Mouse (Mus musculus) intestine, embryonic 14.5 days (tissue): ENCODE data around the gene Cntn1. TPM values are rescaled to one million over a fixed set of nuclear protein-coding genes. Genes with fewer than 3 reads are reported as not detected.

Experiments
- ATAC-seq: fragments of 200-750 bp; cut with Nextera tagmentation; replicated peaks from 2 replicates; pipeline ENCODE4 v1.8.0; 2017; ENCODE audit warnings: low read depth, moderate number of reproducible peaks, moderate TSS enrichment, moderate library complexity; ENCODE audit not compliant: low FRiP score, low TSS enrichment
- DNase-seq: peaks from one replicate; pipeline ENCODE4 v3.0.0-alpha.2; 2018; ENCODE audit warnings: low spot score
- H3K27ac ChIP-seq: fragments of 300-500 bp; sonication (generic); 2 replicates; pipeline ENCODE4 v1.5.1; 2014; ENCODE audit warnings: low read depth, mild to moderate bottlenecking, control low read depth
- H3K27me3 ChIP-seq: fragments of 300-500 bp; sonication (generic); replicated peaks from 2 replicates; pipeline ENCODE4 v1.6.1; 2014; ENCODE audit warnings: low read length, control low read depth; ENCODE audit not compliant: control insufficient read depth, insufficient read depth
- H3K36me3 ChIP-seq: fragments of 300-500 bp; sonication (generic); 2 replicates; pipeline ENCODE4 v1.6.1; 2014; ENCODE audit warnings: low read length, control low read depth; ENCODE audit not compliant: control insufficient read depth, insufficient read depth
- H3K4me1 ChIP-seq: fragments of 300-500 bp; sonication (generic); replicated peaks from 2 replicates; pipeline ENCODE4 v1.6.1; 2014; ENCODE audit warnings: low read length, control low read depth, mixed read lengths; ENCODE audit not compliant: control insufficient read depth, insufficient read depth
- H3K4me2 ChIP-seq: fragments of 300-500 bp; sonication (generic); 2 replicates; pipeline ENCODE4 v1.6.1; 2014; ENCODE audit warnings: low read length
- H3K4me3 ChIP-seq: fragments of 300-500 bp; sonication (generic); 2 replicates; pipeline ENCODE4 v1.5.1; 2014; ENCODE audit warnings: low read depth, low read length, control low read depth, mixed read lengths
- H3K9ac ChIP-seq: fragments of 300-500 bp; sonication (generic); 2 replicates; pipeline ENCODE4 v1.6.1; 2014; ENCODE audit warnings: mild to moderate bottlenecking, low read length
- H3K9me3 ChIP-seq: fragments of 300-500 bp; sonication (generic); 2 replicates; pipeline ENCODE4 v1.6.1; 2016; ENCODE audit warnings: low read length, control low read depth; ENCODE audit not compliant: control insufficient read depth
- WGBS: fragments of 180-500 bp; shearing (Covaris S2); extraction: QIAGEN DNeasy Blood & Tissue Kit; methylation state at CpG from one replicate; pipeline ENCODE4 v1.1.7; 2014; 5-methylcytosine and 5-hydroxymethylcytosine counted together
- polyA plus RNA-seq: library from polyadenylated mRNA; unstranded; fragments of >200 nt; fragmentation: Nextera tagmentation; extraction: Ambion mirVana; gene quantifications from 2 replicates; pipeline ENCODE4 v1.2.1, GENCODE M21; 2014

Cntn1 gene
- polyA plus RNA-seq, 1 experiment from 2014 or later = 2.4 TPM

- H3K9me3 ChIP-seq = no peaks in the 10 kb centered on the region
- H3K4me2 ChIP-seq = no peak overlapping the region
- no peaks in the 10 kb centered on the region for H3K4me1 ChIP-seq
- no peaks in the 10 kb centered on the region for H3K36me3 ChIP-seq
- ATAC-seq = no peak
- DNase-seq = no peak
- H3K9ac ChIP-seq = no peak overlapping the region
- no peak overlapping the region for H3K27ac ChIP-seq
- WGBS = 82% methylated on average over 6 of the region's 6 CpGs
- no peak overlapping the region for H3K4me3 ChIP-seq
- no peaks in the 10 kb centered on the region for H3K27me3 ChIP-seq
Observed at GRCm38 (mm10) chr15:92302796-92303195, 251.8 kb downstream of the Cntn1 start.

GRCm38 (mm10) chr15:92304221-92304620 is 253.3 kb downstream of the Cntn1 start:
- no peaks in the 10 kb centered on the region for H3K36me3 ChIP-seq
- no peaks in the 10 kb centered on the region for H3K27me3 ChIP-seq
- no peaks in the 10 kb centered on the region for H3K9me3 ChIP-seq
- no peak overlapping the region for H3K4me3 ChIP-seq
- 80% methylated on average over 5 of the region's 5 CpGs for WGBS
- H3K4me1 ChIP-seq = no peaks in the 10 kb centered on the region
- ATAC-seq (no peak), DNase-seq (no peak)
- no peak overlapping the region for H3K27ac ChIP-seq
- no peak overlapping the region for H3K9ac ChIP-seq
- no peak overlapping the region for H3K4me2 ChIP-seq

GRCm38 (mm10) chr15:92321959-92322358 is 271.0 kb downstream of the Cntn1 start:
- ATAC-seq = no peak

GRCm38 (mm10) chr15:92327111-92327510 is 276.1 kb downstream of the Cntn1 start:
- Histone ChIP-seq H3K4me2 (no peak overlapping the region), H3K36me3 (no peaks in the 10 kb centered on the region), H3K4me1 (no peaks in the 10 kb centered on the region), H3K9me3 (no peaks in the 10 kb centered on the region), H3K4me3 (no peak overlapping the region), H3K9ac (no peak overlapping the region), H3K27ac (no peak overlapping the region), H3K27me3 (no peaks in the 10 kb centered on the region)
- ATAC-seq (no peak), DNase-seq (no peak)
- WGBS = 77% methylated on average over 7 of the region's 7 CpGs

More at GRCm38 (mm10) chr15:92321959-92322358, 271.0 kb downstream of the Cntn1 start:
- no peak overlapping the region for H3K4me3 ChIP-seq
- H3K36me3 ChIP-seq = no peaks in the 10 kb centered on the region
- no peak overlapping the region for H3K4me2 ChIP-seq
- no peaks in the 10 kb centered on the region for H3K27me3 ChIP-seq
- no peaks in the 10 kb centered on the region for H3K4me1 ChIP-seq
- 86% methylated on average over 6 of the region's 6 CpGs for WGBS
- no peak for DNase-seq
- no peak overlapping the region for H3K27ac ChIP-seq
- H3K9ac ChIP-seq = no peak overlapping the region
- no peaks in the 10 kb centered on the region for H3K9me3 ChIP-seq

GRCm38 (mm10) chr15:92340253-92340652 is 289.3 kb downstream of the Cntn1 start:
- DNase-seq (no peak), ATAC-seq (no peak)
- H3K27ac ChIP-seq = no peak overlapping the region
- 83% methylated on average over 6 of the region's 6 CpGs for WGBS
- no peak overlapping the region for H3K9ac ChIP-seq
- H3K4me3 ChIP-seq = no peak overlapping the region
- no peaks in the 10 kb centered on the region for H3K27me3 ChIP-seq
- no peaks in the 10 kb centered on the region for H3K9me3 ChIP-seq
- H3K4me2 ChIP-seq = no peak overlapping the region
- H3K36me3 ChIP-seq = no peaks in the 10 kb centered on the region
- H3K4me1 ChIP-seq = no peaks in the 10 kb centered on the region

GRCm38 (mm10) chr15:92341424-92341823 is 290.5 kb downstream of the Cntn1 start:
- no peak overlapping the region for H3K4me3 ChIP-seq
- no peak overlapping the region for H3K4me2 ChIP-seq
- no peaks in the 10 kb centered on the region for H3K4me1 ChIP-seq
- H3K27me3 ChIP-seq = no peaks in the 10 kb centered on the region
- H3K9me3 ChIP-seq = no peaks in the 10 kb centered on the region
- no peak overlapping the region for H3K27ac ChIP-seq
- H3K36me3 ChIP-seq = no peaks in the 10 kb centered on the region
- H3K9ac ChIP-seq = no peak overlapping the region
- ATAC-seq = no peak
- no peak for DNase-seq
- WGBS = 87% methylated on average over 2 of the region's 2 CpGs

- H3K4me2 ChIP-seq = no peak overlapping the region
- DNase-seq (no peak), ATAC-seq (no peak)
- H3K9ac ChIP-seq = no peak overlapping the region
- 0 out of 2 replicates have a peak overlapping the region, but pooled peaks have one; percentile 11 for H3K4me3 ChIP-seq
- H3K27ac ChIP-seq = no peak overlapping the region
- H3K9me3 ChIP-seq = no peaks in the 10 kb centered on the region
- H3K36me3 ChIP-seq = no peaks in the 10 kb centered on the region
- no peaks in the 10 kb centered on the region for H3K4me1 ChIP-seq
- WGBS = 76% methylated on average over 23 of the region's 23 CpGs
- no peaks in the 10 kb centered on the region for H3K27me3 ChIP-seq
Observed at GRCm38 (mm10) chr15:92344136-92344869, 293.3 kb downstream of the Cntn1 start.

- 37% methylated on average over 4 of the region's 4 CpGs for WGBS
- H3K27ac ChIP-seq = no peak overlapping the region
- no peak overlapping the region for H3K4me2 ChIP-seq
- no peak overlapping the region for H3K4me3 ChIP-seq
- no peaks in the 10 kb centered on the region for H3K4me1 ChIP-seq
- H3K36me3 ChIP-seq = no peaks in the 10 kb centered on the region
- no peaks in the 10 kb centered on the region for H3K9me3 ChIP-seq
- no peak overlapping the region for H3K9ac ChIP-seq
- DNase-seq (no peak), ATAC-seq (no peak)
- H3K27me3 ChIP-seq = no peaks in the 10 kb centered on the region
Observed at GRCm38 (mm10) chr15:92347426-92347825, 296.5 kb downstream of the Cntn1 start.

- DNase-seq (no peak), ATAC-seq (no peak)
- no peaks in the 10 kb centered on the region for H3K4me1 ChIP-seq
- H3K9ac ChIP-seq = no peak overlapping the region
- no peak overlapping the region for H3K4me3 ChIP-seq
- H3K4me2 ChIP-seq = no peak overlapping the region
- H3K27me3 ChIP-seq = no peaks in the 10 kb centered on the region
- no peaks in the 10 kb centered on the region for H3K9me3 ChIP-seq
- no peak overlapping the region for H3K27ac ChIP-seq
- 18% methylated on average over 3 of the region's 3 CpGs for WGBS
- H3K36me3 ChIP-seq = no peaks in the 10 kb centered on the region
Observed at GRCm38 (mm10) chr15:92347902-92348301, 296.9 kb downstream of the Cntn1 start.
